Mouse (Mus musculus) intestine, postnatal 0 days (tissue): ENCODE results near the gene P4hb. TPM values are rescaled to one million over a fixed set of nuclear protein-coding genes. Genes with fewer than 3 reads are reported as not detected.

Source experiments
- ATAC-seq: fragments of 200-750 bp; cut with Nextera tagmentation; 2 replicates; pipeline ENCODE4 v1.8.0; 2017; ENCODE audit warnings: mild to moderate bottlenecking, moderate TSS enrichment, moderate library complexity
- H3K27ac ChIP-seq: fragments of 300-500 bp; sonication (generic); 2 replicates; pipeline ENCODE4 v1.5.1; 2014; ENCODE audit warnings: mild to moderate bottlenecking, low read depth, low read length, moderate library complexity
- H3K27me3 ChIP-seq: fragments of 300-500 bp; sonication (generic); replicated peaks from 2 replicates; pipeline ENCODE4 v1.6.1; 2014; ENCODE audit warnings: low read length, mixed read lengths; ENCODE audit not compliant: control insufficient read depth, insufficient read depth
- H3K36me3 ChIP-seq: fragments of 300-500 bp; sonication (generic); 2 replicates; pipeline ENCODE4 v1.6.1; 2014; ENCODE audit warnings: mild to moderate bottlenecking, moderate library complexity; ENCODE audit not compliant: control insufficient read depth, insufficient read depth
- H3K4me1 ChIP-seq: fragments of 300-500 bp; sonication (generic); replicated peaks from 2 replicates; pipeline ENCODE4 v1.6.1; 2014; ENCODE audit warnings: antibody characterized with exemption, low read length, mixed read lengths; ENCODE audit not compliant: control insufficient read depth, insufficient read depth
- H3K4me2 ChIP-seq: fragments of 300-500 bp; sonication (generic); replicated peaks from 2 replicates; pipeline ENCODE4 v1.6.1; 2014; ENCODE audit warnings: low read depth, mild to moderate bottlenecking, moderate library complexity
- H3K4me3 ChIP-seq: fragments of 300-500 bp; sonication (generic); 2 replicates; pipeline ENCODE4 v1.5.1; 2014; ENCODE audit warnings: low read depth, low read length
- H3K9ac ChIP-seq: fragments of 300-500 bp; sonication (generic); 2 replicates; pipeline ENCODE4 v1.6.1; 2014; ENCODE audit warnings: mild to moderate bottlenecking, low read depth, low read length
- H3K9me3 ChIP-seq: fragments of 300-500 bp; sonication (generic); 2 replicates; pipeline ENCODE4 v1.6.1; 2016; ENCODE audit warnings: mixed run types; ENCODE audit not compliant: control insufficient read depth
- CTCF ChIP-seq: sonication (generic); IDR thresholded peaks from 2 replicates; pipeline ENCODE4 v1.5.1; 2016; ENCODE audit warnings: low read depth, mild to moderate bottlenecking, control low read depth, antibody characterized with exemption, moderate library complexity
- WGBS: fragments of 180-500 bp; shearing (Covaris S2); extraction: QIAGEN DNeasy Blood & Tissue Kit; methylation state at CpG from one replicate; pipeline ENCODE4 v1.1.7; 2014; 5-methylcytosine and 5-hydroxymethylcytosine counted together
- polyA plus RNA-seq: library from polyadenylated mRNA; unstranded; fragments of >200 nt; fragmentation: Nextera tagmentation; extraction: Ambion mirVana; gene quantifications from 2 replicates; pipeline ENCODE4 v1.2.1, GENCODE M21; 2015

The P4hb gene
- 2,516 and 2,539 TPM in 2 replicates for polyA plus RNA-seq

GRCm38 (mm10) chr11:120572752-120573584 lies at the start of gene P4hb:
TSS of gene P4hb (minus strand) at chr11:120573253.
- peak; percentile 92 for ATAC-seq
- H3K4me1 ChIP-seq: peaks cover 14% of the 10 kb centered on the region; the same call in 1 of the 2 replicates
- no peaks in the 10 kb centered on the region for H3K27me3 ChIP-seq
- WGBS: under 1% methylated on average over 93 of the region's 94 CpGs
- H3K9me3 ChIP-seq: no peaks in the 10 kb centered on the region
- peak within 1 kb of the TSS; percentile 98 for H3K9ac ChIP-seq
- H3K27ac ChIP-seq: peak within 1 kb of the TSS; percentile 97
- peak within 1 kb of the TSS; percentile 92 for H3K4me3 ChIP-seq
- H3K36me3 ChIP-seq: peaks cover 37% of the 10 kb centered on the region
- H3K4me2 ChIP-seq: peak within 1 kb of the TSS; percentile 80
- TF ChIP-seq CTCF: no peak

- Histone ChIP-seq H3K4me1 (peaks cover 4% of the 10 kb centered on the region; the same call in 1 of the 2 replicates), H3K27me3 (no peaks in the 10 kb centered on the region), H3K9ac (no peak overlapping the region), H3K4me3 (no peak overlapping the region), H3K27ac (no peak overlapping the region), H3K36me3 (peaks cover 57% of the 10 kb centered on the region), H3K9me3 (no peaks in the 10 kb centered on the region), H3K4me2 (no peak overlapping the region)
- no peak for ATAC-seq
- WGBS: 85% methylated on average over 6 of the region's 6 CpGs
- no peak for TF ChIP-seq CTCF
Measured at GRCm38 (mm10) chr11:120622805-120623204, 49.8 kb upstream of the P4hb start.

GRCm38 (mm10) chr11:120620195-120620594 lies 47.1 kb upstream of the P4hb start:
- Histone ChIP-seq H3K4me2 (no peak overlapping the region), H3K4me3 (no peak overlapping the region), H3K36me3 (peaks cover 45% of the 10 kb centered on the region), H3K27ac (no peak overlapping the region), H3K4me1 (peaks cover 10% of the 10 kb centered on the region; the same call in 1 of the 2 replicates), H3K9ac (no peak overlapping the region), H3K9me3 (no peaks in the 10 kb centered on the region), H3K27me3 (no peaks in the 10 kb centered on the region)
- ATAC-seq: no peak
- WGBS: 94% methylated on average over 14 of the region's 14 CpGs
- no peak for TF ChIP-seq CTCF

- Histone ChIP-seq H3K9me3 (no peaks in the 10 kb centered on the region), H3K27me3 (no peaks in the 10 kb centered on the region), H3K4me2 (0 out of 2 replicates have a peak overlapping the region, but pooled peaks have one; percentile 84), H3K36me3 (peaks cover 55% of the 10 kb centered on the region), H3K4me3 (no peak overlapping the region), H3K9ac (no peak overlapping the region), H3K4me1 (peaks cover 10% of the 10 kb centered on the region; the same call in 1 of the 2 replicates), H3K27ac (0 out of 2 replicates have a peak overlapping the region, but pooled peaks have one; percentile 98)
- ATAC-seq: no peak
- WGBS: 85% methylated on average over 25 of the region's 25 CpGs
- TF ChIP-seq CTCF: no peak
Measured at GRCm38 (mm10) chr11:120618619-120619535, 45.8 kb upstream of the P4hb start.

- peak within 1 kb of the TSS; percentile 84 for H3K4me3 ChIP-seq
- no peaks in the 10 kb centered on the region for H3K27me3 ChIP-seq
- ATAC-seq: peak; percentile 85
- H3K36me3 ChIP-seq: peaks cover 58% of the 10 kb centered on the region
- H3K4me1 ChIP-seq: peaks cover 6% of the 10 kb centered on the region; the same call in 1 of the 2 replicates
- H3K9me3 ChIP-seq: no peaks in the 10 kb centered on the region
- H3K27ac ChIP-seq: peak within 1 kb of the TSS; percentile 98
- WGBS: under 1% methylated on average over 55 of the region's 56 CpGs
- H3K9ac ChIP-seq: peak within 1 kb of the TSS; percentile 94
- H3K4me2 ChIP-seq: peak within 1 kb of the TSS; percentile 84
- no peak for TF ChIP-seq CTCF
Measured at GRCm38 (mm10) chr11:120617519-120618112, 44.6 kb upstream of the P4hb start, which contains the start of gene Pcyt2. TSS of gene Pcyt2 (minus strand) at chr11:120617936.
